Mouse (Mus musculus) forebrain, embryonic 15.5 days (tissue): ENCODE data around the gene Hyal1. TPM values are rescaled to one million over a fixed set of nuclear protein-coding genes. Genes with fewer than 3 reads are reported as not detected.

Experiments used
- ATAC-seq: fragments of 200-750 bp; cut with Nextera tagmentation; replicated peaks from 2 replicates; pipeline ENCODE4 v1.8.0; 2017; ENCODE audit warnings: mild to moderate bottlenecking, moderate TSS enrichment, moderate library complexity
- H3K27ac ChIP-seq: fragments of 300-500 bp; sonication (generic); replicated peaks from 2 replicates; pipeline ENCODE4 v1.5.1; 2015; ENCODE audit warnings: mild to moderate bottlenecking, inconsistent platforms
- H3K27me3 ChIP-seq: fragments of 300-500 bp; sonication (generic); 2 replicates; pipeline ENCODE4 v1.6.1; 2015; ENCODE audit warnings: inconsistent platforms
- H3K36me3 ChIP-seq: fragments of 300-500 bp; sonication (generic); 2 replicates; pipeline ENCODE4 v1.6.1; 2015; ENCODE audit warnings: mild to moderate bottlenecking, inconsistent platforms
- H3K4me1 ChIP-seq: fragments of 300-500 bp; sonication (generic); 2 replicates; pipeline ENCODE4 v1.6.1; 2015; ENCODE audit warnings: inconsistent platforms
- H3K4me2 ChIP-seq: fragments of 300-500 bp; sonication (generic); replicated peaks from 2 replicates; pipeline ENCODE4 v1.6.1; 2015; ENCODE audit warnings: mild to moderate bottlenecking, inconsistent platforms
- H3K4me3 ChIP-seq: fragments of 300-500 bp; sonication (generic); 2 replicates; pipeline ENCODE4 v1.5.1; 2015; ENCODE audit warnings: mild to moderate bottlenecking, inconsistent platforms
- H3K9ac ChIP-seq: fragments of 300-500 bp; sonication (generic); replicated peaks from 2 replicates; pipeline ENCODE4 v1.6.1; 2015; ENCODE audit warnings: mild to moderate bottlenecking, inconsistent platforms
- H3K9me3 ChIP-seq: fragments of 300-500 bp; sonication (generic); 2 replicates; pipeline ENCODE4 v1.6.1; 2016; ENCODE audit warnings: inconsistent platforms
- WGBS: fragments of 180-500 bp; shearing (Covaris S2); methylation state at CpG from one replicate; pipeline ENCODE4 v1.1.7; 2015; ENCODE audit warnings: mixed read lengths; 5-methylcytosine and 5-hydroxymethylcytosine counted together
- polyA plus RNA-seq: library from polyadenylated mRNA; unstranded; fragments of >200 nt; fragmentation: Nextera tagmentation; extraction: Ambion mirVana; gene quantifications from 2 replicates; pipeline ENCODE4 v1.2.1, GENCODE M21; 2015

The Hyal1 gene
- polyA plus RNA-seq, 1 experiment from 2014 or later, result 8.6 TPM

DNA sequence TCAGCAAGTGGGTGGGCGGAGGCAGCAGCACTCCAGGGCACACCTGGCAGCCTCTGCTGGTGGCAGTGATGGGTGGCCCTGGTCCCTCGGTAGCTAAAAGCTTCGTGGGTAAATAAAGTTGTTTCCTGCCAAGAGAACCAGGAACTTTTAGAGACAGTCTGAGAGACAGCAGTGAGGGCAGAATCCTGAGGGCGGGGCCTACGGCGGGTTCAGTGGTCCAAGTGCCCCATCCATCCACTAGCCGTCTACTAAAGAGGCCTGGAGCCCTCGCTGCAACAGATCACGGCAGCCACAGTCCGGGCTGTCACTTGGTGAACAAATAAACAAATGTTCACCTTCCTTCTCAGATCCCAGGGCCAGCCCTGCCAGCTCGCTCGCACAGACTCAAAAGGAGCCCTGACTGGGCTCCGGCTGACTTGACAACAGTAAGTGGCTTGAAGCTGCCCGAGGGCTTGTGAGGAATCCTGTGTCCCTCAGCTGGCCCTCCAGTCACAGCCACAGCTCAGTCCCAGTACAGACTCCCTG lies 53.2 kb downstream of the Hyal1 start:
- 0 out of 2 replicates have a peak, but pooled peaks cover 4% of the 10 kb centered on the region for H3K36me3 ChIP-seq
- peak overlapping the region; percentile 36 for H3K4me2 ChIP-seq
- H3K9ac ChIP-seq, result peak overlapping the region; percentile 39
- 4% methylated on average over 14 of the region's 14 CpGs for WGBS
- H3K27me3 ChIP-seq, result no peaks in the 10 kb centered on the region
- peak overlapping the region; percentile 10; the same call in 1 of the 2 replicates for H3K4me3 ChIP-seq
- peak overlapping the region; percentile 89 for H3K27ac ChIP-seq
- H3K4me1 ChIP-seq, result peaks cover 94% of the 10 kb centered on the region
- H3K9me3 ChIP-seq, result no peaks in the 10 kb centered on the region
- ATAC-seq, result peak; percentile 1; the same call in 1 of the 2 replicates

DNA sequence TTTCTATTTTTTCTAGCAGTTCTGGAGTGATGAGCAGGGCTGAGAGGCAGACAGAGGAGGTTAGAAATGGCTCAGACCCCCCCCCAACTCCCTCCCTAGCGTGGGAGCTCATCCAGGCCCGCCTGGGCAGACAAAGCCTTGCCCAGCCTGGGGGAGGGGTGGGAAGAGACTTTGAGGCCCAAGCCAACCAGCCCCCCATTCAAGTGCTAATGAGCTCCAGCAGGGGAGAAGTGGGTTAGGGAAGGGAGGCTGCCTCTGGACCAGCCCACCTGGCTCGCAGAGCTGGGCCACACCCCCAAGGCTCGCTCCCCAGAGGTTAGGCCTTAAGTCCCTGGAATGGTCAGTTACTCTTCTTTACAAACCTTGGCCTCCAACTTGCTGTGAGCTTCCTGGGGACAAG lies 53.8 kb downstream of the Hyal1 start:
- H3K4me1 ChIP-seq, result peaks cover 88% of the 10 kb centered on the region
- H3K9me3 ChIP-seq, result no peaks in the 10 kb centered on the region
- H3K36me3 ChIP-seq, result 0 out of 2 replicates have a peak, but pooled peaks cover 1% of the 10 kb centered on the region
- peak overlapping the region; percentile 39 for H3K9ac ChIP-seq
- peak overlapping the region; percentile 36 for H3K4me2 ChIP-seq
- H3K27ac ChIP-seq, result peak overlapping the region; percentile 89
- H3K4me3 ChIP-seq, result 0 out of 2 replicates have a peak overlapping the region, but pooled peaks have one; percentile 10
- peak; percentile 18; the same call in 1 of the 2 replicates for ATAC-seq
- no peaks in the 10 kb centered on the region for H3K27me3 ChIP-seq
- 3% methylated on average over 4 of the region's 4 CpGs for WGBS

Other genes with a start within 250 kb of the Hyal1 start
- gene Hemk1, start 238.6 kb upstream of the Hyal1 start, polyA plus RNA-seq, result 14.6 and 16.0 TPM in 2 replicates
- 4.1 and 4.5 TPM in 2 replicates for gene 6430571L13Rik, start 236.3 kb upstream of the Hyal1 start, polyA plus RNA-seq
- 3.9 and 4.2 TPM in 2 replicates for gene Cacna2d2, start 177.3 kb upstream of the Hyal1 start, polyA plus RNA-seq
- 45.7 and 45.8 TPM in 2 replicates for gene Tmem115, start 43.0 kb upstream of the Hyal1 start, polyA plus RNA-seq
- 34.7 and 36.0 TPM in 2 replicates for gene Cyb561d2, start 34.7 kb upstream of the Hyal1 start, polyA plus RNA-seq
- gene Nprl2, start 34.7 kb upstream of the Hyal1 start, polyA plus RNA-seq, result 74.9 and 78.7 TPM in 2 replicates
- 3.7 and 4.6 TPM in 2 replicates for gene Zmynd10, start 29.6 kb upstream of the Hyal1 start, polyA plus RNA-seq
- gene Rassf1, start 25.4 kb upstream of the Hyal1 start, polyA plus RNA-seq, result 38.9 and 41.1 TPM in 2 replicates
- gene Tusc2, start 13.7 kb upstream of the Hyal1 start, polyA plus RNA-seq, result 96.7 and 97.5 TPM in 2 replicates
- 75.3 and 76.2 TPM in 2 replicates for gene Hyal2, start 9.0 kb upstream of the Hyal1 start, polyA plus RNA-seq
- gene Naa80, start 2.0 kb downstream of the Hyal1 start, polyA plus RNA-seq, result 14.7 and 17.0 TPM in 2 replicates
- 1.3 and 2.1 TPM in 2 replicates for gene Hyal3, start 3.9 kb downstream of the Hyal1 start, polyA plus RNA-seq
- gene Ifrd2, start 10.7 kb downstream of the Hyal1 start, polyA plus RNA-seq, result 15.4 and 16.9 TPM in 2 replicates
- 1.7 and 2.8 TPM in 2 replicates for gene Sema3b, start 32.3 kb downstream of the Hyal1 start, polyA plus RNA-seq
- gene Gnai2, start 58.4 kb downstream of the Hyal1 start, polyA plus RNA-seq, result 335 and 338 TPM in 2 replicates
- gene Slc38a3, start 92.6 kb downstream of the Hyal1 start, polyA plus RNA-seq, result 24.2 and 24.4 TPM in 2 replicates
- 1.7 and 1.8 TPM in 2 replicates for gene Gnat1, start 102.8 kb downstream of the Hyal1 start, polyA plus RNA-seq
- 13.7 and 14.6 TPM in 2 replicates for gene Sema3f, start 133.5 kb downstream of the Hyal1 start, polyA plus RNA-seq
- gene Rbm5, start 194.1 kb downstream of the Hyal1 start, polyA plus RNA-seq, result 283 and 284 TPM in 2 replicates